Mouse (Mus musculus) kidney, adult 11 months (tissue): Measurements from ENCODE around the gene Psmd12.
"Not testable (repeated sequence)": the region's sequence is repeated elsewhere in the genome, so short reads cannot be mapped to it uniquely, and the experiment has no call there.

ENCODE experiments used
- DNase-seq: peaks from one replicate; pipeline ENCODE4 v3.0.0; 2022

Psmd12 gene

GRCm38 (mm10) chr11:107463251-107463681, 16.0 kb upstream of the Psmd12 start:
- DNase-seq: peak; percentile 77

- no peak for DNase-seq
Observed at GRCm38 (mm10) chr11:107464141-107464540, 15.1 kb upstream of the Psmd12 start.

- DNase-seq: no peak
Observed at GRCm38 (mm10) chr11:107465041-107465440, 14.2 kb upstream of the Psmd12 start.

GRCm38 (mm10) chr11:107465969-107466368, 13.3 kb upstream of the Psmd12 start:
- DNase-seq: no peak

GRCm38 (mm10) chr11:107466611-107467391, 12.5 kb upstream of the Psmd12 start:
- DNase-seq: peak; percentile 67

GRCm38 (mm10) chr11:107468252-107469030, 10.8 kb upstream of the Psmd12 start:
- no peak for DNase-seq

- DNase-seq: peak; percentile 74
Observed at GRCm38 (mm10) chr11:107469031-107469522, 10.2 kb upstream of the Psmd12 start.

- peak; percentile 65 for DNase-seq
Observed at GRCm38 (mm10) chr11:107469523-107470371, 9.5 kb upstream of the Psmd12 start.

- peak; percentile 85 for DNase-seq
Observed at GRCm38 (mm10) chr11:107470521-107471041, 8.7 kb upstream of the Psmd12 start, which contains the start of gene Pitpnc1. Gene Pitpnc1, minus strand, starts transcription at chr11:107470699.

- DNase-seq: no peak
Observed at GRCm38 (mm10) chr11:107471071-107471720, 8.1 kb upstream of the Psmd12 start.

GRCm38 (mm10) chr11:107472304-107472703, 7.0 kb upstream of the Psmd12 start:
- no peak for DNase-seq

GRCm38 (mm10) chr11:107473137-107473820, 6.0 kb upstream of the Psmd12 start:
- DNase-seq: peak; percentile 61

GRCm38 (mm10) chr11:107479862-107480203, 549 bp downstream of the Psmd12 start:
- no peak for DNase-seq

GRCm38 (mm10) chr11:107484341-107484740, 5.1 kb downstream of the Psmd12 start:
- no peak for DNase-seq

GRCm38 (mm10) chr11:107502801-107503200, 23.5 kb downstream of the Psmd12 start:
- no peak for DNase-seq

GRCm38 (mm10) chr11:107504364-107504763, 25.1 kb downstream of the Psmd12 start:
- not testable (repeated sequence) for DNase-seq

- DNase-seq: no peak
Observed at GRCm38 (mm10) chr11:107506260-107506659, 27.0 kb downstream of the Psmd12 start.

GRCm38 (mm10) chr11:107509631-107510338, 30.5 kb downstream of the Psmd12 start:
- no peak for DNase-seq

GRCm38 (mm10) chr11:107510362-107511269, 31.3 kb downstream of the Psmd12 start:
- DNase-seq: no peak

GRCm38 (mm10) chr11:107511954-107512353, 32.7 kb downstream of the Psmd12 start:
- DNase-seq: peak; percentile 20
